Mouse (Mus musculus): ENCODE measurements around the gene Rac1.

Gene Rac1

DNA sequence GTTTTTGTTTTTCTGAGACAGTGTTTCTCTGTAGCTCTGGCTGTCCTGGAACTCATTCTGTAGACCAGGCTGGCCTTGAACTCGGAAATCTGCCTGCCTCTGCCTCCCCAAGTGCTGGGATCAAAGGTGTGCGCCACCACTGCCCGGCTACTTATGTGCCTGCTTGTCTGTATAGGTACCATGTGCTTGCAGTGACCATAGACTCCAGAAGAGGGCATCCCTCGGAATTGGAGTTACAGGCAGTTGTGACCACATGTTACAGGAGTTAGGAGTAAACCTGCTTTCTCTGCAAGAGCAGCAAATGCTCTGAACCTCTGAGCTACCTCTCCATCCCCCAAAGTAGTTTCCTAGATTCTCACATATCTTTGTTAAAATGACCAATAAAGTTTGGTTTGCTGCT lies 36.1 kb downstream of the Rac1 start:
- DNase-seq: no peak

DNA sequence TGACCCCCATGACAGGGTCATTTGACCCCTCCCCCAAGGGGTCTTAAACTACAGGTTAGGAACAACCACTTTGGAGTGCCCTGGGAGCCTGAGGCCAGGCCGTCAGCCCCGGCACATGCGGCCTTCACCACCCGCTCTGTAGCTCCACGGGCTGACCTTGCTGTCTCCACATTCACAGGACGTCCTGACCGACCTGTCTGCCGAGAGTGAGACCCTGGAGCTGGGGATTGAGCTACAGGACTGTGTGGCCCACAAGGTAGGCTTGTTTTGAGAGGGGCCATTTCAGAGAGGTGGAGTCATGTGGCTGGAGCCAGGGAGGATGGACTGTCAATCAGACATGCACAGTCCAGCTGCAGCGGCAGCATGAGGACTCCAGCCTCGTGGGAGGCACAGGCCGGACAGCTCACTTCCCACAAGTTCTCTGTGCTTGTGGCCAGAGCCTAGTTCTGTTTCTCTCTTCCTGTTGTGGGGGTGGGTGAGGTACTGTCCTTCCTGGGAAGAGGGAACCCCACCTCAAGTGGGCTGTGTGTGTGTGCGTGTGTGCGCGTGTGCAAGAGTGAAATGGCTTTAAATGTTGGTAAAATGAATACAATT lies 38.0 kb downstream of the Rac1 start:
- no peak for DNase-seq

DNA sequence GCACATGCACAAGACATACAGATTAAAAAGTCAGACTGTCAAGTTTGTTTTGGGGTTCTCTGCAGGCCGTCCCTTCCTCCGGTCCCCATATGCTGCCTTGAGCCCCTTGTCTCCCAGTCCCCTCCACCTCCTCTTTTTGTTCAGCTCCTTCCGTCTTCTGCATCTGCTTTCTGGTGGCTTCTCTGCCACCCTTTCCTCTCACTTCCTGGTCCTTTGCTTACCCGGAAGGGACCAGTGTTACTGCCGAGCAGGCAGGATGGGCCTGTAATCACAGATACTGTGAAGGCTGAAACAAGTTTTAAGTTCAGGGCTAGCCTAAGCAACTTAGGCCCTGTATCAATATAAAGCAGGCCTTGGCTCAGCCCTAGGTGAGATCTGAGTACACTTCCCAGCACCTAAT lies 39.8 kb downstream of the Rac1 start:
- DNase-seq: no peak

DNA sequence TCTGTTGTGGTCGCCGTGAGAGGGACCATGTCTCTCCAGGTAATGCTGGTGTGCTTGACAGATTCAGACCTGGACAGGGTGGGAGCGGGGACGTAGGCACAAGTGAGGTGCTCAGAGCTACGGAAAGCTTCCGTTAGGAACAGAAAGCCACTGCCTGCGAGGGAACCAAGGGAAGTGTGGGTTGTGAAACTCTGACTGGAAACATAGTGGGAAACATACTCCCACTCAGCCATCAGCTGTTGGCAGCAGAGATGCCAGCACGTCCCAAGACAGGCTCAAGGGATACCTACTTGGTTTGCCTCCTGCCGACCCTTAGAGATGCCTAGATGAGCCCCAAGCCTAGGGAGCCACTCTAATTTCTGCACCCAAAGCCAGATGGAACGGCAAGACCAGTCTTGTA lies 40.6 kb downstream of the Rac1 start:
- DNase-seq: no peak

DNA sequence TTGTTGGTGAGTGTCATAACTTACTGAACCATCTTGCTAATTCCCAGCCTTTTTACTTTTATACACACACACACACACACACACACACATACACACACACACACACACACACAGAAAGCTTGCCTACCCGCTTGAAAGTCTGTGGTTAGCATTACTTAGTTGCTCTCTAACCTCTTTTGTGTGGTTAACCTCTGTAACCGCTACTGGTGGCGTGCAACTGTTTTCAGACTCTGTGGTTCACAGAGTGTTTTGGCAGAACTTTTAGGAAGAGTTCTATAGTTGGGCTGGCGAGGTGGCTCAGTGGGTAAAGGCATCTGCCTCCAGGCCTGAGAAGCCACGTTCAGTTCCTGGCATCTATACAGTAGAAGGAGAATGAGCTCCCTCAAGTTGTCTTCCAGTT lies 42.9 kb downstream of the Rac1 start:
- DNase-seq: peak; percentile 47

DNA sequence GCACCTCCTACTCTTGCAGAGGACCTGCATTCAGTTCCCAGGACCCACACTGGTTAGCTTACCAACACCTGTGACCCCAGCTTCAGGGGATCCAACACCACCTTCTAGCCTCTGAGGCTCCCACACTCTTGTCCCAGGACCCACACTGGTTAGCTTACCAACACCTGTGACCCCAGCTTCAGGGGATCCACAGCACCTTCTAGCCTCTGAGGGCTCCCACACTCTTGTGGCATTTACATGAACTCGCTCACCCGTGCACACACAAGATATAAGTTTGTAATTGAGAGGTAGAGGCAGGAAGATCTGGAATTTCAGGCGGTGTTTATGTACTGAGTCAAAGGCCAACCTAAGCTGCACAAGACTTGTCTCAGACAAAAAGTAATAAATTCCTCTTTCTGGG lies 49.9 kb downstream of the Rac1 start:
- no peak for DNase-seq

DNA sequence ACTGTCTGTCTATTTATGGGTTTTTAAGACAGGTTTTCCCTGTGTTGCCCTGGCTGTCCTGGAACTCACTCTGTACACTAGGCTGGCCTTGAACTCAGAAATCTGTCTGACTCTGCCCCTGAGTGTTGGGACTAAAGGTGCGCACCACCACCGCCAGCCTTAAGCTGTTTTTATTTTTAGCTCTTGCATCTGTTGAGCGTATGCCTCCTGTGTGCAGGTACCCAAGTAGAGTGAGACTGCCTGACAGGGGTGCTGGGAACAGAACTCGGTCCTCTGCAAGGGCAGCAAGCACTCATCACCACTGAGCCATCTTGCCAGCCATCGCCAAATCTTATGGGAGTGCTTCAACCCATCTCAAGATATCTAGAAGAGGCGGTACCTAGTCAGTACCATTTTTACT lies 51.8 kb downstream of the Rac1 start:
- no peak for DNase-seq

DNA sequence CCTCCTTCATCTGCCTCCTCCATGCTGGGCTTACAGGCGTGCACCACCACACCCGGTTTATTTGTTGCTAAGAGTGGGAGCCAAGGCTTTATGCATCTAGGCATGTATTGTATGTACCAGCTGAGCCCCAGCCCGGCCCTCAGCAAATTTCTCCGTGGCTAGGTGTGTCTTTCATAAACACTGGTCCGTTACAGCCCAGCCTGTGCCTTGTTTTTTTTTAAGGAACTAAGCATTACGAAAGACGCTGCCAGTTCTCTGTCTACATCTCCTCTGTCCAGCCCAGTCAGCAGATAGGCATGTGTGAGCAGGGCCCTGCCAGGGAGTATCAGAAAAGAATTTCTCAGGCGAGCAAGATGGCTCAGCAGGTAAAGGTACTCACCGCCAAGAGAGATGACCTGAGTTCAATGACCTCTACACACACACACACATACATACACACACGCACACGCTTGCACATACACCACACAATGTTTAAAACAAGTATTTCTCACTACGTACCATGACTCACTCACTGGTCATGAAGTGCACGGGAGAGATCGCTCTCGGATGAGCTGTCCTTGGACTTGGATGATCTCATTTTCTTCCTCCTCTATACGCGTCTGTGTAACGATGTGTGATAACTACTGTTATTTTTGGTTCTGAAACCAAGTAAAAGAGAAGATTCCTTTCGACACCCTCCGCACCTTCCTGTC lies 52.5 kb downstream of the Rac1 start:
- no peak for DNase-seq

DNA sequence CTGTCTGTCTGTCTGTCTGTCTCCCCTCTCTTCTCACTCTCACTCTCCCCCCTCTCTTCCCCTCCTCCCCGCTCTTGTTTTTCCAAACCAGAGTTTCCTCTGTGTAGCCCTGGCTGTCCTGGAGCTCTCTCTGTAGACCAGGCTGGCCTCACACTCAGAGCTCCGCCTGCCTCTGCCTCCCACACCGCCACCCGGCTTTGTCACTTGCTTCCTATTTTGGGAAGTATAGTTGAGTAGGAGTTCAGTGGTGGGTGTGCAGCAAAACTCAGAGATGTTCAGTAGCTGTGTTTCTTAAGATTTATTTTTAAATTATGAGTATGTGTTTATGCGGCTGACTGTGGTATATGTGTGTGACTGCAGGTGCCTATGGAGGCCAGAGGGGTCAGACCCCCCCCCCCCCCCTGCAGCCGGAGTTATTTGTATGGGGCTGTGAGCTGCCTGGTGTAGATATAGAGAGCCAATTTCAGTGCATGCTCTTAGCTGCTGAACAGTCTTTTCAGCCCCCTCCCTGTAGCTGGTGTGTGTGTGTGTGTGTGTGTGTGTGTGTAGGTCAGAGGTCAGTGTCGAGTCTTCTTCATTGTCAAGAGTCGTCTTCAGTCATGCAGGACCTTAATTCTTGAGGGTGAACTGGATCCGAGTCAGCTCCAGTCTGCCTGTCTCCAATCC lies 55.8 kb downstream of the Rac1 start:
- no peak for DNase-seq

DNA sequence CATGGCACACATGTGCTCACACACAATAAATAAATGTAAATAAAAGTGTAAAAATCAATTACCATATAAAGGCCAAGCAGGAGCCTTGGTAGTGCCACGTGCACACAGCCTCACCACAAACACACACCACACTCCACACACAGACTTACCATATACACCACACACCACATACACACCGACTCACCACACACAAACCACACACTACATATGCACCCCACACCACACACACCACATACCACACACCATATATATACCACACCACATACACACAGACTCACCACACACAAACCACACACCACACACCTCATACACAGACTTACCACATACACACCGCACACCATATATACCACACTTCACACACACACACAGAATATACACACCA lies 56.7 kb downstream of the Rac1 start:
- no peak for DNase-seq

DNA sequence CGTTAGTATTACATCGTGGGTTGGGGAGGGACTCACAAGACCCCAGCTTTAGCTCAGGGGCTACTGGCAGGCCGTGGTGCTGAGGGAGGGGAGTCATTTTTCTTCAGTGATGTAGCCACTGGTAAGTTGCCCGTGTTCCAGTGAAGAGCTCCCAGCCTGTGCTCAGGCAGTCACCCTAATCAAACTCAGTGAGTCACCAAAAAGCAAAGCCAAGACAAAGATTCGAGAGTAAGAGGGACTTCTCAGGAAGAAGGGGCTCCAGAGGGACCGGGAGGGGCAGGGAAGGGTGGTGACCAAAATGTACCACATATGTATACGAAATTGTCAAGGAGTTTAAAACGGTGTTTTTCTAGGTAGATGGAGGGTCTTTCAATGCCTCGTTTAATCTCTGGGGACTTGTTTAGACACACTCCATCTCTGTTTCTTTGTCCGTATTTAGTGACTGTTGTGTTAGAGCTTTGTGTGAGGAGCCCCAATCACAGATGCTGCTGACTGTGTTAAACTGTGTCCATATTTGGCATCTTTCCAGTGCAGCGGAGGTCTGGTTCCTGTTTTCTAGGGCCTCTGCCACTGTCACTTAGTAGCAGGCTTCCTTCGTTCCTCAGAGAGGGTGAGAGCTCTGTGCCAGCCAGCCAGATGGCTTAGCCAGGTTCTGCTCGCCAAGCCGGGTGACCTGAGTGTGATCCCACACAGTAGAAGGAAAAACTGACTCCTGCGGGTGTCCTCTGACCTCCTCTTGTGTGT lies 57.2 kb downstream of the Rac1 start:
- DNase-seq: no peak

DNA sequence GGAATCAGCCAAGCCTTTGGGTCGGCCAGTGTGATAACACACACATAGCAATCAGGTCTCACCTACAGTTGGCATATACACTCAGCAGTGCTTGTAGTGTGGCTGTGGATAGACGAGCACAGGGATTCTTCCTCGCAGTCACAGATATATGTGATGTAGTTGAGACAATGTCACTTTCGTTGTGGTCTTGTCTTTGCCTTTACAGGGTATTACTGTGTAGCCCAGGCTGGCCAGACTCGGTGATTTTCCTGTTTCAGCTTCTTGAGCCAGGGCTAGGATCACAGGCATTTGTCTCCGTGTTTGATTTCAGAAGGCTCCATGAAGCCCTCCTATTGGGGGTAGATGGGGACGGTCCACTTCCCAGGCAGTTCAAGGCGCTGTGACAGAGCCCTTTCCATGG lies 58.2 kb downstream of the Rac1 start:
- DNase-seq: no peak

DNA sequence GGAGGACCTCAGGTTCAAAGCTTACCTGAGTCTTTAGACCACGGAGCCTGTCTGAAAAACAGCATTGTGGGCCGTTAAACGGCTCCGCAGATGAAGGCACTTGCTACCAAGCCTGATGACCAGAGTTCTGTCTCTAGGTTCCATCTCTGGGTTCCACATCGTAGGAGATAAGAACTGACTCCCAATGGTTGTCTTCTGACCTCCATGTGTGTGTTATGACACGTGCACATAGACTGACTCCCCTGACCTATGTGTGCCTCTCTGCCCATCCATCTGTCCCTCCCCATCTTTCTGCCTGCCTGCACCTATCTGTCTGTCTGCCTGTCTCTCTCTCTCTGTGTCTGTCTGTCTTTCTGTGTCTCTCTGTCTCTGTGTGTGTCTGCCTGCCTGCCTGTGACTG lies 59.9 kb downstream of the Rac1 start:
- DNase-seq: no peak

DNA sequence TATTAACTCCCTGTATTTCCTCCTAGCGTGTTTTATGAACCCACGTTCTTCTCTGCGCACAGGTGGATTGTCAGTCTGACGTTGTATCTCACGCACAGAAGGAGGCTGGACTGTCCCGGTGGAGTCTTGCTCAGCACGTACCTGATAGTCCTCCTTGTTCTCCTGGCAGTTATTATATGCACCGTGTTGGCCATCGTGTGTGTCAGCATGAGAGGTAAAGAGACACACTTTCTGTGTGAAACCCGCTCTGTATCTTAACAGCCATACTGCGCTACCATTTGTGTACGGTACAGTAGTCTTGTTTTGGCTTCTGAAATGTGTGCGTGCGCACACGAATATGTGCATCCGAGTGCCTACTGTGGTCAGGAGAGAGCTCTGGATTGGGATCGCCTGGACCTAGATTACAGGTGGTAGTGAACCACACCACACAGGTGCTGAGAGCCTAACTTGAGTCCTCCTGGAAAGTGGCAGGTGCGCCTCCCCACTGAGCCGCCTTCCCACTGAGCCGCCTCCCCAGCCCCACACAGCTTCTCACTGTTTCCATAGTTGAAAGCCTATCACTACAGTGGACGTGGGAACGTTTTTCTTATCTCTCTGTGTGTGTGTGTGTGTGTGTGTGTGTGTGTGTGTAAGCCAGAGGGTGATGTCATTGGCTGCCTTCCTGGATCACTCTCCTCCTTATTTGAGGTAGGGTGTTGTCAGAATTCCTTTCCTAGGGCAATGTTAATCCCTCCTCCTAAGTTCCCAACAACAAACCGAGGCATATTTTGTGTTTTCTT lies 60.8 kb downstream of the Rac1 start:
- no peak for DNase-seq

DNA sequence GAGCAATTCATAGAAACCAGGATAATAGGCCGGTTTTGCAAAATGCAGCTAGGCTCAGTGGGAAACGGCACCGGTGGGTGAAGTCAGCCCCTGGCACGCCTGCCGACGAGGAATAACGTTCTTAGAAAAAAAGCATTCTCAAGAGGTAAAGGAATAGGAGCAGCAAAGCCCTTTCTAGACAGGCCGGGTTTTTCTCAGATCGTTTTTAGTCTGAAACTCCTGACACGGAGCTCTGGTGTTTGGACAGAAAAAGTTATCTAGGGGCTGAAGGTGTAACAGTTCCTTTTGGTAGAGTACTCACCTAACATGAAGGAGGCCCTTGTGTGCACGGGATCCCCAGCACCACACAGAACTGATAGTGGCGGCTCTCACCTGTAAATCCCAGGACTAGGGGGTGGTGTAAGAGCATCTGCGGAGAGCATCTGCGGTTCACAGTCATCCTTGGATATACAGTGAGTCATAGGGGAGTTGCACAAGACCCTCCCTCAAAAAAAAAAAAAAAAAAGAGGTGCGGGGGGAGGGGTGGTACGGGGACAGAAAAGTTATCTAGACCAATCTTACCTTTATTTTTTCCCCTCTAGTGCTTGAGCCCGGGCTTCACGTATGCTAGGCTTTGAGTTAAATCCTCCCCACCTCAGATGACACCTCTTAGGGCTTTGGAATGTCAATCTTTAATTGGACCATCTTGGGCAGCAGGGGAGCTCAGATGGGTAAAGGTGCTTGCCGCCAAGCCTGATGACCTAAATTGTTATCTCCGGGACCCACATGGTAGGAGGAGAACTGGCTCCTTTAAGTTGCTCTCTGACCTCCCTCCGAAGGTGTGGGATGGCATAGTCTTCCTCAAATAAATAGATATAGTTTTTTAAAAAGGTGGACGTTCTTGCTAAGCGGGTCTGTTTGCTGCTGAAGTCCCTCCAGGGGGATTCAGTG lies 62.4 kb downstream of the Rac1 start:
- DNase-seq: no peak

DNA sequence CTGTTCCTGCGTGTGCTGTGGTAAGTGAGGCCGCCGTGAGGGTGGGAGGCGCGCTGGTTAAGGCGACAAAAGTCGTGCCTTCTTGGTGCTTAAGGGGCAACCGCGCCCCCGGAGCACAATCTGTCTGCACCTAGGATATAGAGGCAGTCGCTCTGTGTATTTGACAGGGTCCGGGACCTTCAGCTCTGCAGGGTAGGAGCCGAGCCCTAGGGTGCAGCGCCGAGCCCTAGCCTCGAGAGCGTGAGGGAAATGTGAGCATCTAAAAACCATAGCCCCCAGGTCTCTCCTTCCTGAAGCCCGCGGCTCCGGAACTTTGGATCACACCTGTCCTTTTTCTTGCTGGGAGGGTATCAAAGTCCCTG lies 63.1 kb downstream of the Rac1 start:
- DNase-seq: no peak

DNA sequence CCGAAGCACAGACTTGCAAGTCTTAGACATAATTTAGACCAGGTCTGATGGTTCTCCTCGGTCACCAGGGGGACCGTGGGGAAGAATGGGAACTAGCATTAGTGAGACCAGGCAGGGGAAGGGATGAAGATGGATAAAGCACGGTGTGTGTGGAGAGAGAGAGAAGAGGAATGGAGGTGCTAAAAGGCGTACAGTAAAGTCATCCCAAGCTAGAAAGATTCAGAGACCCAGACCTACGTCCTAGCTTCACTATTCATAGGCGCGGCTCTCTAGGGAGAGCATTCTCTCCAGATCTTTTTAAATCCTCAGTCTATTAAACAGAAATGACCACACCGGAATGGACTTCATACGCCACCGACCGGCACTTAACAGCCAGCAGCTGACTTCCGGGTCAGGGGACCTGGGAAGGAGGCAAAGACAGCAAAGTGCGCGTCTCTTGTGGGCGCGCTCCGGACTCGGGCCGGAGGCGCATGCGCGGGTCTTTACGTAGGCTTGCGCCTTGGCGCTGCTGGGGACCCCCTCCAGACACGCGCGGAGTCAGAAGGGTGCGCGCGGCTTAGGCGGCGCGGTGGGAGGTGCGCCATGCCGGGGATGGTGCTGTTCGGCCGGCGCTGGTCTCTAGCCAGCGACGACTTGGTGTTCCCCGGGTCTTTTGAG lies 63.6 kb downstream of the Rac1 start, which contains the start of gene Daglb:
Daglb (plus strand) TSS at position 485 of the 657 bp plus-strand sequence.
- peak; percentile 90 for DNase-seq

DNA sequence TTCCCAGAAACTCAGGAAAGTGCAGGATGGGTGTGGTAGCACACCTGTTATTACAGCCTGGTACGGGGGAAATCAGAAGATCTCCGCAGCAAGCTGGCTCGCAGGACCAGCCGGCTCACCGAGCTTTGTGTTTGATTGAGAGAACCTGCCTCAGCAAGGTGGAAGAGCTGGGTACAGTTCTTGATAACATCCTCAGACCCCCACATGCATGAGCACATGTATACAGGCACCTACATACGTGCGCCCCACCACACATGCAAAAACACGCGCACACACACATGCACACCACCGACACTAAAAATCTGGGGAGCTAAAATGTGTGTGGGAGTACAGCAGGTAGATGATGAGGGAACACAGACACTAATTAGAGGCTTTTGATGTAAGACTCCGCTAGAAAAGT lies 64.2 kb downstream of the Rac1 start:
- DNase-seq: no peak
